Mouse (Mus musculus) thymus, adult 2 months (tissue): ENCODE results near the gene Fam227a.

Source experiments
- CTCF ChIP-seq: fragments of 200-500 bp; IDR thresholded peaks from 2 replicates; pipeline ENCODE4 v1.5.1; 2012; ENCODE audit warnings: mild to moderate bottlenecking, control low read depth, low read length, moderate library complexity, borderline replicate concordance; ENCODE audit not compliant: control insufficient read depth, poor library complexity, insufficient read depth; ENCODE audit errors: extremely low read depth
- POLR2A ChIP-seq: fragments of 200-500 bp; IDR thresholded peaks from 2 replicates; pipeline ENCODE4 v1.6.1; 2012; ENCODE audit warnings: mild to moderate bottlenecking, low read length, control low read depth, moderate library complexity; ENCODE audit not compliant: control insufficient read depth, poor library complexity, insufficient read depth; ENCODE audit errors: extremely low read depth

DNA sequence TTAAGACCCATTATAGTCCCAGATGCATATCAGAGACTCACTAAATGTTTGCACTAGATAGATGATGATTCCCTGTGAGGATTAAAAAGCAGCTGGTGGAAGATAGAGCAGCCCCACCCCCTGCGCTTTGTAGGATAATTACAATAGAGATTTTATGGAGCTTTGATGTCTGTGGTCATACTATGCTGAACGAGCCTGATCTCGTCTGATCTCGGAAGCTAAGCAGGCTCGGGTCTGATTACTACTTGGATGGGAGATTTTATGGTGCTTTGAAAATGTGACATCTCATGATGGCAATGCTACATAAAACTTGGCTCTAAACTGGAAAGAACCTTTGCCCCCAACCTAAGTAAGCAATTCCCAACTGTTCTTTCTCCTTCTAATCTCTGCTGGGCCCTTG is 33.6 kb upstream of the Fam227a start:
- no peak for TF ChIP-seq POLR2A
- no peak for TF ChIP-seq CTCF
